Mouse (Mus musculus) bone marrow macrophage, adult 2 months (primary cell): ENCODE results near the gene Glis1.

Experiments
- CTCF ChIP-seq: IDR thresholded peaks from 2 replicates; pipeline ENCODE4 v1.5.1; 2012; ENCODE audit warnings: low read depth, mild to moderate bottlenecking, low read length, moderate library complexity
- POLR2A ChIP-seq: IDR thresholded peaks from 2 replicates; pipeline ENCODE4 v1.6.1; 2012; ENCODE audit warnings: mild to moderate bottlenecking, low read depth, low read length, borderline replicate concordance

GRCm38 (mm10) chr4:107535126-107535525, 100.7 kb downstream of the Glis1 start:
- no peak for TF ChIP-seq CTCF
- no peak for TF ChIP-seq POLR2A
